Mouse (Mus musculus) urinary bladder, adult 18-20 months (tissue): ENCODE data around the gene Gstm1.

Source experiments
- DNase-seq, 2 experiments: peaks; one replicate each; pipeline ENCODE4 v3.0.0; 2022; ENCODE audit warnings: low spot score in 2 of 2, mixed read lengths in 2 of 2

The Gstm1 gene

GRCm38 (mm10) chr3:107965592-107965991 lies 52.2 kb downstream of the Gstm1 start:
- no peak for DNase-seq

GRCm38 (mm10) chr3:107964656-107965308 lies 53.0 kb downstream of the Gstm1 start:
- no peak for DNase-seq

GRCm38 (mm10) chr3:107964026-107964425 lies 53.7 kb downstream of the Gstm1 start:
- no peak for DNase-seq
